Mouse (Mus musculus) ES-Bruce4 (cell line): Measurements from ENCODE around the gene Efcab11.

Source experiments
- CTCF ChIP-seq: IDR thresholded peaks from one replicate; pipeline ENCODE4 v1.8.1; 2011; ENCODE audit warnings: low read depth, low read length
- EP300 ChIP-seq: IDR thresholded peaks from 2 replicates; pipeline ENCODE4 v1.6.1; 2011; ENCODE audit warnings: low read depth, low read length; ENCODE audit not compliant: insufficient read depth
- POLR2A ChIP-seq: IDR thresholded peaks from one replicate; pipeline ENCODE4 v1.8.1; 2011; ENCODE audit warnings: low read length; ENCODE audit not compliant: insufficient read depth

- no peak for TF ChIP-seq CTCF
- TF ChIP-seq POLR2A, result no peak
- no peak for TF ChIP-seq EP300
Observed at GRCm38 (mm10) chr12:99716038-99716610, 168.1 kb downstream of the Efcab11 start.
